Mouse (Mus musculus): ENCODE data around the gene Olfr10. TPM values are rescaled to one million over a fixed set of nuclear protein-coding genes. Genes with fewer than 3 reads are reported as not detected.
"Not testable (repeated sequence)": the region's sequence is repeated elsewhere in the genome, so short reads cannot be mapped to it uniquely, and the experiment has no call there.

Gene Olfr10
- total RNA-seq (2017) = not detected in 3 replicates

DNA sequence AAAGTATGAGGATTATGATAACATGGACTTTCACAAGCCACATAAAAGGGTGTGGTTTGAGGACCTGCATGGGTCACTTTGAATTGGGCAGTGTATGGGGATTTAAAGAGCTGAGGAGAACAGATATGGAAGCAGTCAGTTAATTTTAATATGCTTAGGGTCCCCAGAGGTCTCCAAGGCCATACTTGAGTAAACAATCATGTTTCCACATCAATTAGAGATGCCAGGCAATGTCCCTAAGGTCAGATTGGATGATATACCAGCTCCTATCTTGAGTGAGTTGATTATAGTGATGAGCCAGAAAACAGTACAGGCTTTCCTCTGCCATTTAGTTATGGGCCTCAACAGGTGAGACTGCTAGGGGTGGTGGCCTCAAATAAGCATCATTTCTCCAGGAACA lies at the start of gene Olfr10:
TSS of gene Olfr10 (plus strand) at position 301 of the 400 bp plus-strand sequence.
- ATAC-seq (replicated peaks; ENCODE audit: insufficient number of reproducible peaks, low FRiP score, low TSS enrichment, poor library complexity, severe bottlenecking) = no peak

DNA sequence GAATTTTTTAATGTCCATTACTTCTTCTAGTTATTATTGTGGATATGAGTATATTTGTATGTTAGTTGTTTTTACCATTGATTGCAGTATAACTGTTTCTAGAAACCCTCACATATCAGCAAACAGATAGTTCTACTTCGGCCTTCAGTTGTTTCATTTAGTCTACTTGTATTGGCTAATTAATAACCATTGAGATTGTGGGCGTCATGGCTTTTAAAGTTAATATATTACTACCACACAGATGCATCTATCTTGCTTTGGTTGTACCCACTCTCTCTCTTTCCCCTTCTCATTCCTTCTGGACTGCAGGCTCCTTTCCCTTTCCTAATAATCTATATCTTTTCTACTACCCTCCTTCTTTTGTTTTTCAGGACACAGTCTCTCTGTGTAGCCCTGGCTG lies 45.2 kb upstream of the Olfr10 start:
- ATAC-seq (replicated peaks; ENCODE audit: insufficient number of reproducible peaks, low FRiP score, low TSS enrichment, poor library complexity, severe bottlenecking) = no peak

DNA sequence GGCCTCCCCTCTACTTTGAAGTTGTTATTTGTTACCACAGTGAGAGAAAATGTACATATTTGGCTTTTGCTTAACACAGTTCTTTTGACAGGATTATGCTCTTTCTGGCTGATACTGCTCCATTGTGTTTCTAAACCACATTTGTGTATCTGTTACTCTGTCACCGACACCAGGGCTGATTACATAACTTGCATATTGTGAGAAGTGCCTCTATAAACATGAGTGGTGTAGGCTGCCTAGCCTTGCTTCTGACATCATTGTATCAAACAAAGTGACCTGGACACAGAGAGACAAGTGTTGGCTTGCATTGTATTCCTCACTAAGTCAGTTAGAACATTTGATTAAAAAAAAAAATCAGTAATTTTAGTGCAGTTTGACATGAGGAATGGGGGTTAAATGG lies 44.7 kb upstream of the Olfr10 start:
- no peak for ATAC-seq (replicated peaks; ENCODE audit: insufficient number of reproducible peaks, low FRiP score, low TSS enrichment, poor library complexity, severe bottlenecking)

DNA sequence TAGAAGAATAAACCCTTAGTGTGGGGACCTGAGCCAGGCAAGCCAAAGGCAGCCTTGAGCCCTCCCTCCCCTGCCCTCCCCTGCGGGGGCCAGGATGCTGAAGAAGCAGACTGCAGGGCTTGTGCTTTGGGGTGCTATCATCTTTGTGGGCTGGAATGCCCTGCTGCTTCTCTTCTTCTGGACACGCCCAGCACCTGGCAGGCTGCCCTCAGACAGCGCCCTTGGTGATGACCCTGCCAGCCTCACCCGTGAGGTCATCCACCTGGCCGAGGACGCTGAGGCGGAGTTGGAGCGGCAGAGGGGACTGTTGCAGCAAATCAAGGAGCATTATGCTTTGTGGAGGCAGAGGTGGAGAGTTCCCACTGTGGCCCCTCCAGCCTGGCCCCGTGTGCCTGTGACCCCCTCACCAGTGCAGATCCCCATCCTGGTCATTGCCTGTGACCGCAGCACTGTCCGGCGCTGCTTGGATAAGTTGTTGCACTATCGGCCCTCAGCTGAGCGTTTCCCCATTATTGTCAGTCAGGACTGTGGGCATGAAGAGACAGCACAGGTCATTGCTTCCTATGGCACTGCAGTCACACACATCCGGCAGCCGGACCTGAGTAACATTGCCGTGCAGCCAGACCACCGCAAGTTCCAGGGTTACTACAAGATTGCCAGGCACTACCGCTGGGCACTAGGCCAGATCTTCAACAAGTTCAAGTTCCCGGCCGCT lies 43.8 kb upstream of the Olfr10 start:
- ATAC-seq (replicated peaks; ENCODE audit: insufficient number of reproducible peaks, low FRiP score, low TSS enrichment, poor library complexity, severe bottlenecking) = no peak; the same call in 1 of the 2 replicates

DNA sequence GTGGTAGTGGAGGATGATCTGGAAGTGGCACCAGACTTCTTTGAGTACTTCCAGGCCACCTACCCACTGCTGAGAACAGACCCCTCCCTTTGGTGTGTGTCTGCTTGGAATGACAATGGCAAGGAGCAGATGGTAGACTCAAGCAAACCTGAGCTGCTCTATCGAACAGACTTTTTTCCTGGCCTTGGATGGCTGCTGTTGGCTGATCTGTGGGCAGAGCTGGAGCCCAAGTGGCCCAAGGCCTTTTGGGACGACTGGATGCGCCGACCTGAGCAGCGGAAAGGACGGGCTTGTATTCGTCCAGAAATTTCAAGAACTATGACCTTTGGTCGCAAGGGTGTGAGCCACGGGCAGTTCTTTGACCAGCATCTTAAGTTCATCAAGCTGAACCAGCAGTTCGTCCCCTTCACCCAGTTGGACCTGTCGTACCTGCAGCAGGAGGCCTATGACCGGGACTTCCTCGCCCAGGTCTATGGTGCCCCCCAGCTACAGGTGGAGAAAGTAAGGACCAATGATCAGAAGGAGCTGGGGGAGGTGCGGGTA lies 43.2 kb upstream of the Olfr10 start:
- no peak for ATAC-seq (replicated peaks; ENCODE audit: insufficient number of reproducible peaks, low FRiP score, low TSS enrichment, poor library complexity, severe bottlenecking)

DNA sequence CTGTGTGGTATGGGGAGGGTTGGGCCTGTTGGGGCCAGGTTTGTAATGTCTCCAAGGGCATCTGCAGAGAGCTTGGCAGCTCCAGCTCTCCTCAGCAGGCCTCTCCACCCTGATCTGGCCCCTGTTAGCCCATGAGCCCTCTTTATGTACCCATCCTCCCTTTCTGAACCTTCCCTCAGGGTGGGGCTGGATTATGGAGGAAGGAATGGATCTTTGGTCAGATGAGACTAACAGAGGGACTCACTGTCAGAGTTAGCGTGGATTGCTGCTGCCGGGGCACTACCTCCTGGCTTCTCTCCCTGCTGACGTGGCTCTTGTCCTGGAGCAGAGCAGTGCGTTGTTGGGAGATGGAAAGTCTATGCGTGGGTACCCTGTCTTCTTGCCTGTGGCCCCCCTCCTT lies 42.3 kb upstream of the Olfr10 start:
- ATAC-seq (replicated peaks; ENCODE audit: insufficient number of reproducible peaks, low FRiP score, low TSS enrichment, poor library complexity, severe bottlenecking) = no peak

DNA sequence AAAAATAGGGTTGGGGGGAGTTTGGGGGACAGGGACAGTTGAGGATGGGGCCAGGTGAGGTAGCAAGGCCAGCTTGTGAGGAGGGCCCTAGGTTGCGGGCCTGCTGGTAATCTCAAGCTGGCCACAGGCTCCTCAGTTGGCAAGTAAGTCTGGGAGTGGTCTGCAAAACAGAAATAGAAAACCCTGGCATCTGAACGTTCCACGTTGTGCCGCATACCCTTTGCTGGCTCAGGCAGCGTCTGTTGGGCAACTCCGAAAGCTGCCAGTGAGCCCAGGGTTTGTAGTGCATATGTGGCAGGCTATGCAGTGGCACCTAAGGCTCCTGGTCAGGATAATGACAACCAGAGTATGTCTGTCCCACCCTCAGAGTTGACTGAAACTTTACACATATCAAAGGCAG lies 41.4 kb upstream of the Olfr10 start:
- no peak for ATAC-seq (replicated peaks; ENCODE audit: insufficient number of reproducible peaks, low FRiP score, low TSS enrichment, poor library complexity, severe bottlenecking)

DNA sequence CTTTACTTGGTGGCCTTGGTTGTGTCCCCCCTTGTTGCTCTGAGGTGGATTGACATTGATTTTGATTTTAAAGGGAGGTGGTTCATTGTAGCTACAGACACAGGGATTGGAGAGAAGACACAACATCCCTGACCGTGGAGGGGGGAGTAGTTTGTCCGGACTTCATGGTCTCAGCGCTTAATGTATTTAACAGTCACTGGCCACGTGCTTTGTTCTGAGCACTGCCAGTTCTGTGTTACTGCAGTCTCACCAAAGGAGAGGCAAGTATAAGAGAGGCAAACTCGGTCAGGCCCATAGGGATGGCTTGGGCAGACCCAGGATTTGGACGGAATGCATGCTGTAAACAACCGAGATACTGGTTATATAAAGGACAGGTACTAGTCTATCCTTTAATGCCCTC lies 40.5 kb upstream of the Olfr10 start:
- ATAC-seq (replicated peaks; ENCODE audit: insufficient number of reproducible peaks, low FRiP score, low TSS enrichment, poor library complexity, severe bottlenecking) = no peak

DNA sequence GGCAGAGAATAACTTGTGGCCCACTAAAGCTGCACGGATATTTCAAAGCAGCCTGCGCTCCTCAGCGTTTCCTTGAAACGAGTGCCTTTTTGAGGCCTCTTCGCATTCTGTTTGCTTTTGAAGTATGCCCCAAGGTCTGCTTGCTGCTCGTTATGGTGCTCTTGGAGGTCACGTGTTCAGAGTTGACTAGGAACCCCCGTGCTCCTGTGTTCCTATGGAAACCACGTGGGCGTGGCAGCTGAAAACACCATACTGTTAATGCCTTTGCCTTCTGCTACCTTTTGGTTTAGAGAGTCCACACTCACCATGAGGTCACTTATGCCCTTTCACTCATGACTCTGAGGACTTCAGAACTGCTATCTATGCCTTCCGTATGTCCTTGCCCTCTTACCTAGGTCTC lies 39.9 kb upstream of the Olfr10 start:
- no peak for ATAC-seq (replicated peaks; ENCODE audit: insufficient number of reproducible peaks, low FRiP score, low TSS enrichment, poor library complexity, severe bottlenecking)

DNA sequence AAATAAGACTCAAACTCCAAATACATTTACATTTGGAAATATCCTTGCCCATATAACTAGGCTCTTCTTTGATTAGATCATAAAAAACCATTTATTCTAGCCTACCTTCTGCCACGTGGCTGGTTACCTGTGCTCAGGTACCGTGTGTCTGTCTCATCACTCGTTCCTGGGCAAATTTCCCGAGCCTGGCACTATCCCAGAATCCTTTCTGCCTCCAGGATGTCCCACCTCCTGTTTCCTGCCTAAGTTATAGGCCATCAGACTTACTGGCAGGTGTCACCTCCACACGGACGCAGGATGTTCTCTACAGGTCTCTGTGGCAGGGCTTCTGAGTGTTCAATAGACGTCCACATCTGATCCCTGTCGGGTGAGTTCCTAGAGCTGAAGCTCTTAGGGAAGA lies 39.4 kb upstream of the Olfr10 start:
- ATAC-seq (replicated peaks; ENCODE audit: insufficient number of reproducible peaks, low FRiP score, low TSS enrichment, poor library complexity, severe bottlenecking) = no peak

DNA sequence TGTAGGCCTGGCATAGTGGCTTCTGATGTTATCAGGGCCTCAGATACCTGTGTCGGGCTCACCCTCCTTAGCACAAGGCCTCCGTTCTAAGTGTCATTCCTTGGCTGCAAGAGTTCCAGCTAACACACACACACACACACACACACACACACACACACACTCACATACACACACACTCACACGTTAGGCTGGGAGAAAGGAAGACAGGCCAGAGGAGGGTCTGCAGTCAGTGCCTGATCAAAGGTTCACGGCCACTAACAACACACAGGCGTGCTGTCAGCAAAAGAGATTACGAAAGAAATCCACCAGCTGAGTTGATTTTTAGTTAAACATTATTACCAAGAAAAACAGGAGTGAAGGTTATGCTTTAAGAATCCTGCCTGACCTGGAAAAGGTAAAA lies 37.9 kb upstream of the Olfr10 start:
- ATAC-seq (replicated peaks; ENCODE audit: insufficient number of reproducible peaks, low FRiP score, low TSS enrichment, poor library complexity, severe bottlenecking) = no peak

DNA sequence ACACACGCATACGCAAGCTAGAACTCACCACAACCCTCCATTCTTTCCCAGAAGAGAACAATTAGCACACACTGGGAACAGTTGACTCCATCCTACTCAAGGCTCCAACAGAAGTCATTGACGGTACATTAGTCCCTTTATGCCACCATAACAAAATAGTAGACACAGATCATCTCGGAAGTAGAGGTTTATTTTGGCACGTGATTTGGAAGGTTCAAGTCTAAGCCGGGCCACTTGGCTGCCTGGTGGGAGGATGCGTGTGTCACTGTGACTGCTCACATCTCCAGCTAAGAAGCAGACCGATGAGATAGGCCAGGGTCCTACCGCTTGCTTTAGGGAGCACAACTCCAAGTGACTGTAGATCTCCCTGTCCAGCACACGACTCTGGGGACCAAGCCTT lies 37.2 kb upstream of the Olfr10 start:
- ATAC-seq (replicated peaks; ENCODE audit: insufficient number of reproducible peaks, low FRiP score, low TSS enrichment, poor library complexity, severe bottlenecking) = no peak

DNA sequence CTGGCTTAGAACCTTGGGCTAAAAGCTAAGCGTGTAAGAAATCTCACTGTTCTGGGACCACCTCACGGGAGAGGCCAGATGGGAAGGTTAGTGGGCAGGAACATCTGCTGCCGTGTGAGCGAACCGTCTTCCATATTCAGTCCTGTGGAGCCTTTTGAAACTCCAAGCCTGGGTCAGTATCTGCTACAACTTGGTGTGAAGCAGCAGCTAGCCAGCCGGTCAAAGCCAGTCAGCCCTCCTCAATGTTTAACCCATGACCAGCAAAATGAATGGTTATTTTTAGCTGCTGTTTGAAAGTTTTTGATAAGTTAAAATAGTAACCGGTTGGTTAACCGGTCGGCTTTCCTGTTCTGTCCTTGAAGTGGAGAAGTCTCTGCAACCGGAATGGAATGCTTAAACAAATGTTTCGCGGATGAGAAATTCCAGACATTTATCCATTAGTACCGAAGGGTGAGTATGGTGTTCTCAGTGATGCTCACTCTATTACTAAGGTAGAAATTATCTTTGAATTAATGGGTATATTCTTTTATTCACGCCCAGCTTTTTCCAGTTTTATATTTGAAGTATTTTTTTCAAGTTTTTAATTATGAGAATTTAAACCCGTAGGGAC lies 36.5 kb upstream of the Olfr10 start:
- ATAC-seq (replicated peaks; ENCODE audit: insufficient number of reproducible peaks, low FRiP score, low TSS enrichment, poor library complexity, severe bottlenecking) = no peak

DNA sequence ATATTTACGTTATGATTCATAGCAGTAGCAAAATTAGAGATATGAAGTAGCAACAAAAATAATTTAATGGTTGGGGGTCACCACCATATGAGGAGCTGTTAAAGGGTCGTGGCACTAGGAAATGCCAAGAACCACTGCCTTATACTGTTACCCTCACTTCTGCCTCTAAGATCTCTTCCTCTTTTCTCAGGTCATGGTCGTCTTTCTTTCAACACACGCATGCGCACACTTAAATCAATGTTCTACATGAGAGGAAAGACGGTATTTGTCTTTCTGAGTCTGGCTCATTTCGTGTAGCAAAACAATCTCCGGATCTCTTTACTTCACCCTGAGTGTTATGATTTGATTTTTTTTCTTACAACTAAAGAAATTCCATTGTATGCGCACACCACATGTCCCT lies 34.8 kb upstream of the Olfr10 start:
- no peak for ATAC-seq (replicated peaks; ENCODE audit: insufficient number of reproducible peaks, low FRiP score, low TSS enrichment, poor library complexity, severe bottlenecking)

DNA sequence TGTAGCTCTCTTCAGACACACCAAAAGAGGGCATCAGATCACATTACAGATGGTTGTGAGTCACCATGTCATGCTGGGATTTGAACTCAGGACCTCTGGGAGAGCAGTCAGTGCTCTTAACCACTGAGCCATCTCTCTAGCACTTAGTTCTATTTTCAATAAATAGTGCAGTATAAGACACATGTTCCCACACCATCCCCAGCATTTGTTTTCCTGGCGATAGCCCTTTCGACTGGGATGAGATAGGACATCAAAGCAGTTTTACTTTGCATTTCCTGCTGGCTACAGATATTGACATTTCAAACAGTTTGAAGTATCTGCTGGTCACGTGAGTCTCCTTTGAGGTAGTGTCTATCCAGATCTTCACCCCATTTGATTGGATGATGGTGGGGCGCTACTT lies 34.2 kb upstream of the Olfr10 start:
- no peak for ATAC-seq (replicated peaks; ENCODE audit: insufficient number of reproducible peaks, low FRiP score, low TSS enrichment, poor library complexity, severe bottlenecking)

DNA sequence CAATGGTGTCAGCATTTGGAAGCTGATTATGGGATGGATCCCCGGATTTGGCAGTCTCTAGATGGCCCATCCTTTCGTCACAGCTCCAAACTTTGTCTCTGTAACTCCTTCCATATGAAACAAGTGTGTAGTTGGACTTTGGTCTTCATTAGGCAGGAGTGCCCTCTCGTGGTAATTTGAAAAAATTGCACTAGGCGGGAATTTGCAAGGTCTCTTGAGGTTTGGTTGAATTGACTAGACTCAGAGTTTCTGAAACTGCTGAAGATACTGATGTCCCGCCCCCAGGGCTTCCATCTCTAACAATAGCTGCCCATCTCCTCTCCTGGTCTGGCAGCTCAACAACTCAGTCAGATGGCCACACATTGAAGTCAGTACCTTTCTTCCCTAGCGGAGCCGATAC lies 33.2 kb upstream of the Olfr10 start:
- ATAC-seq (replicated peaks; ENCODE audit: insufficient number of reproducible peaks, low FRiP score, low TSS enrichment, poor library complexity, severe bottlenecking) = peak; percentile 87

DNA sequence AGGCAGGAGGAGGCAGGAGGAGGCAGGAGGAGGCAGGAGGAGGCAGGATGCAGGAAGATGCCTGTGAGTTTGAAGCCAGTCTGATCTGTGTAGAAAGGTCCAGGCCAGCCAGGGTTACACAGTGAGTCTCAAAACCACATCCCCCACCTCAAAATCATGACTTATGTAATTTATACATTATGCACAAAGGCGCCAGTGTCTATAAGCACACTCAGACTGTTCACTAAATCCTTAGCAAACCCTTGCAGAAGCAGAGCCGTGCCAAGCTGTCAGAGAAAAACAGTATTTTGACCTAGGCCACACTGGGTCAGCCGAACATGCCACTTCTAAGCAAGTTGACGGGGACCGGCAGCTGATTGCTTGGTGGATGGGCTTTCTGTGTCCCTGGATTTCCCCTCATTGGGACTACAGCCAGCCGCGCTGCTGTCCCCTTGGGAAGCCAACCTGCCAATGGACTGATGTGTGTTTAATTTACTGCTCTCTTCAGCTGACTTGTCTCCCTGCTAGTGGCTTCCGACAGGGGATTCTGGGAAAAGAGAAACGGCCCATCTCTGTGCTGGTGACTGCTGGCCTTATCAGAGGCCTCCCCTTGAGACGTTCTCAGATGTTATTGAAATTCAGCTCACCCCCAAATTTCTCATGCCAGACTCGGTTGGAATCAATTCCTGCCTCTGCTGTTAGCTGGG lies 30.6 kb upstream of the Olfr10 start:
- ATAC-seq (replicated peaks; ENCODE audit: insufficient number of reproducible peaks, low FRiP score, low TSS enrichment, poor library complexity, severe bottlenecking) = no peak

DNA sequence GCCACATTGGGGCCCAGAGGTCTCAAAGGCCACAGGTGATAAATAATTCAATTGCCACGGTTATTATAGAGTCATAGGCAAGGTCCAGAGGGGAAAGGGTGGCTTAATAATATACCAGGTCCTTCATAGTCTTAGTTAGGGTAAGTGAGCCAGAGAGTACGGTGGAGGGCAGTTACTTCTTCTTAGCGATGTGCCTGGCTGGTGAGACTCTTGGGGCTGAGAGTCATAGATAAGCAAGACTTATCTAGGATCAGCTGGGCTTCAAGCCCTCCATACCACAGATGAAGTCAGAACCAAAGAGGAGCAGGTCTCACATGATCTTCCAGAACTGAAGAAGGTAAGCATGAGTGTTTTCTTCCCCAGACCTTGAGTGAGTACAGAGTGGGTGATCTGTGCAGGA lies 26.3 kb upstream of the Olfr10 start, which contains the start of gene Olfr1393:
TSS of gene Olfr1393 (plus strand) at position 83 of the 400 bp plus-strand sequence.
- ATAC-seq (replicated peaks; ENCODE audit: insufficient number of reproducible peaks, low FRiP score, low TSS enrichment, poor library complexity, severe bottlenecking) = no peak

DNA sequence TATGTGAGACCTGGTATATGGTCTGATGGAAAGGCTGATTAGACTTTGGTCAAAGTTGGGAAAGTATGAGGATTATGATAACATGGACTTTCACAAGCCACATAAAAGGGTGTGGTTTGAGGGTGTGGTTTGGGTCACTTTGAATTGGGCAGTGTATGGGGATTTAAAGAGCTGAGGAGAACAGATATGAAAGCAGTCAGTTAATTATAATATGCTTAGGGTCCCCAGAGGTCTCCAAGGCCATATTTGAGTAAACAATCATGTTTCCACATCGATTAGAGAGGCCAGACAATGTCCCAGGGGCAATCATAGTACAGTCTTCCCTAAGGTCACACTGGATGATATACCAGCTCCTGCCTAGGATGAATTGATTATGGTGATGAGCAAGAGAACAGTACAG lies 19.6 kb upstream of the Olfr10 start, which contains the start of gene Olfr1392:
TSS of gene Olfr1392 (plus strand) at position 301 of the 400 bp plus-strand sequence.
- ATAC-seq (replicated peaks; ENCODE audit: insufficient number of reproducible peaks, low FRiP score, low TSS enrichment, poor library complexity, severe bottlenecking) = not testable (repeated sequence)

DNA sequence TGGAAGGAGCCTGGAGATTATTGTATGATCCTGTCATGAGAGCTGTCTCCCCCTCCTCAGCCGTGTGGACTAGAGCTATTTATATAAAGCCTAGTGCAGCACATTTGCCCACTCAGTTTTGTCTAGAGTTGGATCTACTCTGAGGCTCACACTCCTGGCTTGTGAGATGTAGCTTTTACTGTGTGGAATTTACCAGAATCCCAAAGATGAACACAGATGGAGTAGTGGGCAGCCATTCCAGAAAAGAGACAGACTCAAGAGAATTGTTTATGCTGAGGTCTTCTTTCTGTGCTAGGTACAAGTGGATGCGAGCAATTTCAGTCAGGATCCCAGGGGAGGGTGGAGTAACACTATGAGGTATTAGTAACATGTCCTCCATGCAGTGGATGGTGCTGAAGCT lies 17.3 kb upstream of the Olfr10 start:
- ATAC-seq (replicated peaks; ENCODE audit: insufficient number of reproducible peaks, low FRiP score, low TSS enrichment, poor library complexity, severe bottlenecking) = no peak
